Mouse (Mus musculus) adrenal gland, postnatal 14 days (tissue): Measurements from ENCODE around the gene Dok5. TPM values are rescaled to one million over a fixed set of nuclear protein-coding genes. Genes with fewer than 3 reads are reported as not detected.

ENCODE experiments used
- DNase-seq: peaks from one replicate; pipeline ENCODE4 v3.0.0; 2021; ENCODE audit warnings: mixed read lengths
- total RNA-seq: library from RNA; stranded (reverse); gene quantifications from 2 replicates; pipeline ENCODE4 v1.2.3, GENCODE M21; 2021

The Dok5 gene
- total RNA-seq, 1 experiment from 2014 or later: 0.37 TPM

DNA sequence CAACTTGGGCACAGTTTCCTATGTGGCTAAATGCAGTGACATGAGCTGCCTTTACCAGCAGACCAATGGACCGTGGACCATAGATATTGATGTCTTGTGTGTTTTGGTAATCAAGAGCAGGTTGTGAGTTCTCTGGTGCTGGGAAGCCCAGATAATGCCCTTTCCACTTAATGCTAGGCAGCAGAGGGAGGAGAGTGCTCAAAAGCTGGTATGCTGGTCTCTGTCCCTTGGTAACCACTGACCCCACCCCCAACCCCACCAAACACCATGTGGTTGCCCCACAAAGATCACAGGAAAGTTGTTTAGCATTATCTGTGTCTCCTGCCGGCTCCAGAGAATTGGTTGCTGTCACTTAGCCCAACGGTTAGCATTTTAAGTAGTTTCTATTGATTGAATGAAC lies 127.0 kb downstream of the Dok5 start:
- no peak for DNase-seq

DNA sequence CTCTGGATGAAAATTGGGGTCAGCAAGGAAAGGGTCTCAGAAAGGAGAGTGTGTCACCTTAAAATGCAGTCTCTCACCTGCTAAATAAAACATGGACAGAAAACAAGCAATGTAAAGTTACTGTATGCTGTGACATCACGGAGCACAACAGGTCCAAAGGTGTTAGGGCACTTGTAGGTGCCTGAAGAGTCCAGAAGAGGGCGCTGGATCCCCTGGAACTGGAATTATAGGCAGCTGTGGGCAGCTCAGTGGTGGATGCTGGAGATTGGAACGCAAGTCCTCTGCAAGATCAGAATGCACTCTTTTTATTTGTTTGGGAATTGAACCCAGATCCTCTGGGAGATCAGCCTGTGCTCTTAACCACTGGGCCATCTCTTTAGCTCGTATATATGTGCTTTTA lies 129.0 kb downstream of the Dok5 start:
- DNase-seq: peak; percentile 17

DNA sequence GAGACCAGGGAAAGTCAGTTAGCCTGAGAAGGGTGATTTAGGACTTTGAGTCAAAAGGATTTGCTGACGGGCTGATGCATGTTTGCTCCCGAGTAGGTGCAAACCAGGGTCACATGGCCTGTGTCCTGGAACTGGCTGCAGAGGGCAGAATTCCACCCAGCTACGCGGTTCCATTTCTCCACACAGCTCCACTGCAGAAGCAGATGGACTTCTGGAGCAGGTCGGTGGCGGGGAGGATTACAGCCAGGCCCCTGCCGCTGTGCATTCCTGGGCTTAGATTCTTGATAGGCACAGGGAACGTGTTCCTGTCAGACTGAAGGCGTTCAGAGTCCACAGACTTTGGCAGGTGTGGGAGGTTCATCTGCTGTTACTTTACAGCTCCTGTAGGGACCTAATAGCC lies 131.2 kb downstream of the Dok5 start:
- no peak for DNase-seq

DNA sequence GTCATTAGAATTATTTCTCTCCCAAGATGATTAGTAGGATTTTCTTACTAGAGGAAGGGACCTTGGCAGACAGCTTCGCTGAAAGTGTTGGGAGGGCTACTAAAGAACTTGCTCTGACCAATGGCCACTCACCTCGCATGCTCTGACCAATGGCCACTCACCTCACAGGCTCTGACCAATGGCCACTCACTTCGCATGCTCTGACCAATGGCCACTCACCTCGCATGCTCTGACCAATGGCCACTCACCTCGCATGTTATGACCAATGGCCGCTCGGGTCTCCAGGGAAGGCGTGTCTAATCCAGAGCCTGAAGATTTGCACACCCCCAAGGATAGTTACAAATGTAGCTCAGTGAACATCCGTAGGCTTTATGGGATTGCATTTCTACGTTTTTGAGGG lies 131.6 kb downstream of the Dok5 start:
- no peak for DNase-seq

DNA sequence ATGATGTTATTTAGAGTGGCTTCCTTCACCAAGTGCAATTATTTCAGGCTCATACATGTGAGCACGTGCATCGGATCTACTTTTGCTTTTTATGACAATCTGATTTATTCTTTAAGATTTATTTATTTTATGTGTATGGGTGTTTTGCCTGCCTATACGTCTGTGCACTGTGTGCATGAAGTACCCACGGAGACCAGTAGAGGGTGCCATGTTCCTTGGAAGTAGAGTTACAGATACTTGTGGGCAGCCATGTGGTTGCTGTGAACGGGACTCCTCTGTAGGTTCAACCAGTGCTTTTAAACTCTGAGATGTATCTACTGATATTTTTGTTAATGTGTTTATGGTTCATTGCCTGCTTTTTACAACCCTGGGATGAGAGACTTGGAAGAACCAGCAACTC lies 132.4 kb downstream of the Dok5 start:
- DNase-seq: peak; percentile 14

DNA sequence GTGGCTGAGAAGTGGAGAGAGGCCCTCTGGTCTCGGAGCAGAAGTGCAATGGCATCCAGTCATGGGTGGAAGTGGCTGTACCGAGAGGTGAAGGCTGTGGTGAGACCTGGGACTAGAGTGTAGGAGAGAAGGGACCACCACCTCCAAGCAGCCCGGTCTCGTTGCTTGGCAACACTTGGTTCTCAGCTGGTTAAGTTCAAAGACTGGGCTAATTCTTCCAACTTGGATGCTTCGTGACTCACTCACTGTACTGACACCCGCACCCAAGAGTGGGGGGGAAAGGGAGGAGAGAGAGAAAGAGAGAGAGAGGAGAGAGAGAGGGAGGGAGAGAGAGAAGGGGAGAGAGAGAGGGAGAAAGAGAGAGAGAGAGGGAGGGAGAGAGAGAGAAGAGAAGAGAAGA lies 133.2 kb downstream of the Dok5 start:
- DNase-seq: no peak

DNA sequence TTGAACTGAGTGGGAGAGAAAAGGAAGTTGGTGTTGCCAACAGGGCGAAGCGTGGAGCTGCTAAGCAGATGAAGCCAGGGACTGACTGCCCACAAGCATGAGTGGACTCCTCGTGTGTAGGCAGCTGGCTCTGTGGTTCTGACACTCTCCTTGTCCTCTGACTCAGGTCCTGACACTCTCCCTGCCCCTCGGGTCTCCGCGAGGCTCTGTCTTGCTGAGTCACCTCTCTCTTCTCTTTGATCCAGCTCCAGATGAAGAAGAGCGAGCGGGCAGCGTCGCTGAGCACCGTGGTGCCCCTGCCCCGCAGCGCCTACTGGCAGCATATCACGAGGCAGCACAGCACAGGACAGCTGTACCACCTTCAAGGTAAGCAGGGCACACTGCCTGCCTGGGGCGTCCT lies 139.0 kb downstream of the Dok5 start:
- peak; percentile 48 for DNase-seq

DNA sequence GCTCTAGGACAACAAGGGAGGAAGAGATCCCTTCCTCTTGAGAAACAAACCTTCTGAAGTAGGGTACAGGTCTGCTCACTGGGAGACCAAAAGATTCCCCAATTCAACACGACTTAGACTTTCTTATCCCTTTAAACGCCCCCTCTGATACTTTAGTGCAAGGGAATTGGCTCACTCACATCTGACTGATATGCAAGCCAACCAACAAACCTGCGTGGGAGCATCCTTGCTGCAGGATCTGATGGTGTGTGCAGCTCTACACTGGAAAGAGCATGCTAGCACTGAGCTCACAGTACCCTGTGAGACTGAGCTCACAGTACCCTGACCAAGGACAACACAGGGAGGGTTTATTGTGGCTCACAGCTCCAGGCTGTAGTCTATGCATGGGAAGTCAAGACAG lies 139.9 kb downstream of the Dok5 start:
- DNase-seq: no peak

DNA sequence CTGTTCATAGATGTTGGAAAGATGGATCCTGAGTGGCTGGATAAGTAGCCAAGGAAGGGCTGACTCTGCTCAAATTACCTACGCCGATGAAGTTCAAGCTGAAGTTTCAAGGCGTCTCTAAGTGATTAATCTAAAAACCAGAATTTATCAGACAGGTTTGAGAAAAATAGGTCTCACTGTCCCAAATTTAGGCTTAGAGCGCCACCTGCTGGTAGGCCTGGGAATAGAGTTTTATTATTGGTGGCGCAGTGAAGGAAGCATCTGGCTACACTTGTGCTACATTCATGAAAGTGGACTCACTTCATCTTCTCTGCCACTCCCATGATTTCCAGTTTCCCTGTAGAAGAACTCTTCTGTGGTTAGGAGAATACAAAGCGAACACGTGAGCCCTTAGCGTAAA lies 141.8 kb downstream of the Dok5 start:
- peak; percentile 86 for DNase-seq

DNA sequence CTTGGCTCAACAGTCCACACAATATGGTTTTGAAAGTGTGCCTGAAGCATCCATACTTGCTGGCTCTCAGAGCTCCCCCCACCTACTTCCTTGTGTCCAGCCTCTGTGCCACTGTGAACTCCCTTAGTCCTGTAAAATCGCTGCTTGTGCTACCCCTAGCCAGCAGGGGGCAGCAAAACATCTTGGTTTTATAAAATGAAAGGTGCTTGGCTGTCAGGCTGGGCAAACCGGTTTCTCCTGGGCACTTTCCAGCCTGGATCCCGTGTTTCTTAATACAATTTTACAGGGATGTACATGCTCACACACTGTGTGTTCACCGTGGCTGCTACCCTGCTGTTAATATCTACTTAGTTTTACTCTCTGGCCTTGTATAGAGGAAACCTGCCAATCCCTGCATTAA lies 145.9 kb downstream of the Dok5 start:
- peak; percentile 86 for DNase-seq

DNA sequence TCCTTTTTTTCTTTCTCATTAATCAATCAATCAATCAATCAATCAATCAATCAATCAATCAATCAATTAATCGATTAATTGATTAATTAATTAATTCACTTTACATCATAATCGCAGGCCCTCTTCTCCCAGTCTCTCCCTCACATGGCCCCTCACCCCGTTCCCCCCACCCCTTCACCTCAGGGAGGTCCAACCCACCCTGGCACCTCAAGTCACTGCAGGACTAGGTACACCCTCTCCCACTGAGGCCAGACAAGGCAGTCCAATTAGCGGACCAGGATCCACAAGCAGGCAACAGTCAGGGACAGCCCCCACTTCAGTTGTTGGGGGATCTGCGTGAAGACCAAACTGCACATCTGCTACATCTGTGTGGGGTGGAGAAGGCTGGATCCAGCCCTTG lies 146.3 kb downstream of the Dok5 start:
- no peak for DNase-seq

DNA sequence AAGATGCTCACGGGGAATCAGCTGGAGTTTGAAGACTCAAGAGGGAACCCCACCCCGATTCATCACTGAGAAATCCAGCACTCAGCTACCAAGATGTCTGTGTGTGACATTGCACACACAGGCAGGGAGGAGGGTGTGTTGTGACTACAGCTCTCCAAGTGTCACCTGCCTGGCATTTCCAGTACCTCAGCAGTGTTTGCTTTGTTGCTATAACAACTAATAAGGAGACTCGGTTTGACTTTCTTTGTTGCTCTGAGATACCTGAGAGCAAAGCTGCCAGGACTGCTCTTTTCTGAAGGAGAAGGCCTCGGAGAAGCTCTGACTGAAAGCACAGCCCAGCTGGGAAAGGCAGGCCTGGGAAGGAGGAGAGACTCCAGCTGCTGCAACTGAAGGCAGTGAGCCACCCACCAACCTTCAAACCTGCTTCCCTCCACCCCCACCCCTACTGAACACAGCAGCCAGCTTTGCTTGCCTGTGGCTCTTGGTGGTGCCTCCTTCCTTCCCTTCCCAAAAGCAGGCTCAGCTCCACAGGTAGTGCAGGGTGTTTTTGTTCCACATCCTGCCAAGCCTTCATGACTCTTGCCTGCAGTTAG lies 152.7 kb downstream of the Dok5 start:
- no peak for DNase-seq

DNA sequence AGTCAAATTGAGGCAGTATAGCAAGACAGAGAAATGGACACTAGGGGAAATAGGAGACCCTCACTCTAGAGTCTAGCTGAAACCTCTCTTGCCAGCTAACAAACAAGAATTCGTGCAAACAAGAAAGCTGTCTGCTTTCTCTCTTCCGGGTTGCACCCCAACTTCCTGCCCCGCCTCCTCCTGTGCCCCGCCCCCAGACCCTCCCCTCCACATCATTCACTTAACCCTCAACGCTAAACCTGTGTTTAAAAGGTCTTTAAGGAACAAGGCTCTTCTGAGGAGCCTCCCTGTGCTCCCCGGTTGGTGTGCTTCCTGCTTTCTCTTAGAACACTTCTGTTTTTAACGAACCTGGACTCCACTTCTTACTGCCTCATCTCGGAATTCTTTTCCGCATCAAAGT lies 156.4 kb downstream of the Dok5 start:
- no peak for DNase-seq

DNA sequence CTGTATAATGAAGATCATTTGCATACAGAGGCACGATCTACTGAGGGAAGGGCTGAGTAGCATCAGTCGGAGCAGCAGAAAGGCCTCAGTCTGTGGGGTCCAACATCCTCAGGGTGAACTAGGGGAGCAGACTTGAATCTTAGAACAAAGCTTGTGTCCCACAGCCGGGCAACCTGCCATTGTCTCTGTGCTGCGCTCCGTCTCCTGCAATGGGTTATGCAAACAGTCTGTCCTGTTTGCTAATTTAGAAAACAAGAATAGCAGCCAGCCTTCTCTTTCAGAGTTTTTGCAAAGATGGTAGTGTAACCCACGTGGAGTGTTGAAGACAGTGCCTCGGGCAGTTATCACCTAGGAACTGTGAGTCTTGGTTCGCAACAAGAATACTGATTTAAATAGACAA lies 163.5 kb downstream of the Dok5 start:
- no peak for DNase-seq

DNA sequence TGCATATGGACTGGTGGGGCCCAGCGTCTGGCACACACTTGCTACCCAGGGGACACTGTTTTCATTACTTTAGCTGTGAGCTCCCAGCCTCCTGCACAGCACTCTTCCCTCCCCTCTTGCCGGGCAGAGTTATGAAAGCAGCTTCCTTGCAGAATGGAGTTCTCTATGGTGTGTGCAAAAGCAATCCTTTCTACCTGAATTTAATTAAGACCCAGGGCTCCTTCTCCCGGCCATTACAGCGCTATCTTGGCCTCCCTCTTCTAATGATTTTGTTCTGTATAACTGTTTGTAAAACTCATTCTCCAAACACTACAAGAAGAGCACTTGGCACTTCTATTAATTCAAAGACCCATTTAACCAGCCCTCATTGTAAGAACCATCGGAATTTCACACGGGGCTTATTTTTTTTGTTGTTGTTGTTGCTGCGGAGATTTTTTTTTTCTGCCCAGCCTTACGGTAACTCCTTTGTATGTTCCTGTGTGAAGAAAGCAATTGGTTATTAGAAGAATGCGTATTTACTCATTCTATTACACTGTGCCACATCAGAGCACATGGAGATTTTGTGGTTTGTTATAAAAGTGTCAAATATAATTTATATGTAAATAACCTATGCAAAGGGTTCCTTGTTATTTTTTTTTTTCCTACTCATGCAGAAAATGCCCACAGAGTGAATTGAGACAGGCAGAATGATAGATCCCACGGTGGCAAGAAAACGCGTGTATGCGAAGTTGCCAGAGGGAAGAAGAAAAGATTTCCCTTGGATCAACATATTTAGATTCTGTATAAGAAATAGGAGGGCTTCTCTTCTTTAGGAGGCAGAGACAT lies 170.8 kb downstream of the Dok5 start:
- no peak for DNase-seq

DNA sequence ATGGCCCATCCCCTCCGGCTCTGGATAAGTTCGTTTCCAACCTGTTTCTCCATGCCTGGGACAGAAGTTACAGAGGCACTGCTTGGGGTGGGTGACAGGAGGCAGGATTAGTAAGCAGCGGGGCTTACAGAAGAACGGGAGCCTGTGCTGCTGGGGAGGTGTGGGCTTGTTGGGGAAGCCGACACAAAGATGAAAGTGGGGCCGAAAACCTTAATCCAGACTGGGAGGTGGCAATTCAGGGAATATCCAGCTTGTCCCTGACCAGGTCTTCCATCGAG lies 171.4 kb downstream of the Dok5 start:
- DNase-seq: no peak

DNA sequence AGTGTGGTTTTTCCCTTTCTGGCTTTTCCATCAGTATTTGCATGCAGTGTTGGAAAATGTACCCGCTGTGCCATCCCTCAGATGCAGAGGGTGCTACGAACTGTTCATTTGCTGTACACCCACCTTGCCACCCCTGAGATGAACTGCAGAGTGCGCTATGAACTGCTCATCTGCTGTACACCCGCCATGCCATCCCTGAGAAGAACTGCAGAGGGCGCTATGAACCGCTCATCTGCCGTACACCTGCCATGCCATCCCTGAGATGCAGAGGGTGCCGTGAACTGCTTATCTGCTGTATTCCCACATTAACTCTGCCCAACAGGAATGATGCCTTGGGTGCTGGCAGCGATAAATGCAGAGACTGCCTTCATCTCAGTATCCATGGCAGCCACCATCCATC lies 171.8 kb downstream of the Dok5 start:
- no peak for DNase-seq

DNA sequence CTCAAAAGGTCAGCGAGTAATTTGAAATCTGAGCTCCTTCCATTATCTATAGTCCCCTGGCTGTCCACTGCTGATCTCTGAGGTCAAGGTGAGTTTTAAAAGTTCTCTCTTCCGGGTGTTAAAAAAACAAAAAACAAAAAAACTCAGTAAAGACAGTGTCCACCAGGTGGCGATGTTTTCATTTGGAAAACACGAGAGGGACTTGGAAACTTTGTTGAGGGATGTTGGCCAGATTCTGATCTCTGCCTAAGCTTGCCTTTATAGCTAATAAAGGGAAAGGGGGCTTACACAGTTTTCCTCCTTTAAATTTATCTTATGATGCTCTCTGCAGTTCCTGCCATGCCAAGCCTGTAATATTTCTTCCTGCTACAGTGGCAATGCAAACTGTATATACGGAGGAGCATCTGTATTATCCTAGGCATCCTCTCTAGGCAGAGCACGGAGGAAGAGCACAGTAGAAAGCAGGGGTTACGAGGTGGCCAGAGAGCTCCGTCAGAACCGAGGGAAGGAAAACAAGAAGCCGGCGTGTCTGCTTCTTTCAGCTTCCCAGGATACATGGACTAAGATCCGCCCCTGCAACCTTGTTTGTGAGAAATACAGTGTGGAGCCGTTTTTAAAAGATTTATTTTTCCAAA lies 181.1 kb downstream of the Dok5 start:
- peak; percentile 68 for DNase-seq

DNA sequence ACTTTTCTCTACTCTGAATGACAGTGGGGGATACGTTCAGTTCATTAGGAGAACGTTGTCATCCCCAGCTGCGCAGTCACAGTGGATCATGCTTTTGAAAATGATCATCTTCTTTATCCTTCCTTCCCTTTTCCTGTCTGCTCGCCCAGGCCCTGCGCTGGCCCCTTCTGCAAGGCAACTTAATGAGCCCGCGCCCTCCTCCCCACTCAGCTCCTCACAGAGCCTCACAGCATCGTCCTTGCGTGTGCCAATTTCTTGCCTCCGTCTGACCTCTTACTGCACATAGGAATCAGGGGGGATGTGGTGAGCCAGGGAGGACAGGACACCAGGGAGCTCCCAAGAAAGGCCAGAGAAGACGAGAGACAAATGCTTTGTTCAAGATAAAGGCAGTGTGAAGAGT lies 182.3 kb downstream of the Dok5 start:
- no peak for DNase-seq

DNA sequence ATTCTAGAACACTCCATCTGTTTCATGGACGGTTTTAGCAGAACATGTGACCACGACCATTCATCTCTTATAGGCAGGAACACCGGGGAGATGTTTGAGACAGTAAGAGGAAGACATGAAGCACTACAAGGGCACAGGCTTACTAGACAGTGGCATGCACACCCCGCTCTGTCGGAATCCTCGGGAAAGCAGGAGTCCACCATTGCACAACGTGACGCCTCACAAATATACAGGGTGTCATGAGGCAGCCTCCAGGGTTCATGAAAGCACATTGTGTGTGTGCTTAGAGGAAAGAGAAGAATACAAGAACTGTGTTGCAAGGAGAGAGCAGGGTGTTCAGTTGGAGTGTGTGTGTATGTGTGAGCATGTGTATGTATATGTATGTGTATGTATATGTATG lies 184.0 kb downstream of the Dok5 start:
- DNase-seq: no peak

DNA sequence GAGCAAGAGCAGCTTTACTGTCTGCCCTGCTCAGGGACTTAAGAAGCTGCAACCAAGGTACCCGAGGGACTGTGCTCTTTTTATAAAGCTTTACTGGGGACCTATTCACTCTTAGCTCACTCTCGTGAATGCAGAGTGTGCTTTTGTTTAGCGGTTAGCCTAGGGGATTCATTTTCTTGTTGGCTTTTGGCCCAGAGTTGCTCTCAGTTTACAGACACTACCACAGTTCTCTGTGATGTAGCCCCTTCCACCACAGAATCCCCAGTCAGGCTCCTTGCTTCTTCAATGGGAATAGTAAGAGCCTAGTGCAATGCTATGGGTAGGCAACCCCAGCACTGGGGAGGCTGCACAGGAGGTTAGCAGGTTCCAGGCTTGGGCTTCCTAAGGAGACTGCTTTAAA lies 190.7 kb downstream of the Dok5 start:
- DNase-seq: no peak

DNA sequence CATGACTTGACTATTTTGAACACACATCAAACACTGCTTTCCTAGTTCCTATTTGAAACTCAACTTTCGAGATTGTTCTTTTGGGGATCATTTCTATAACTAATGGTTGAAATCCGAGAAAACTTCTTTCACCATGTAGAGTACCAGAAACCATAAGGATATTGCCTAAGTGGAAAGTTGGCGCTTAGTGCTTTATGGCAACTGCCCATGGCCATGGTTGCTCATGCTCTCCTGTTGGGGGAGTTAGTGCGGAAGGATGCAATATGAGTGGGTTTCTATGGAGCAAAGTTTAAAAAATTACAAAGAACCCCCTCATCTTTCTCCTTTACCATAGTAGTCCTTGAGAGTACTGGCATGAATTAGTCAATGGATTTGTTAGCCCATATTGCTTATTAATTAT lies 192.5 kb downstream of the Dok5 start:
- no peak for DNase-seq

DNA sequence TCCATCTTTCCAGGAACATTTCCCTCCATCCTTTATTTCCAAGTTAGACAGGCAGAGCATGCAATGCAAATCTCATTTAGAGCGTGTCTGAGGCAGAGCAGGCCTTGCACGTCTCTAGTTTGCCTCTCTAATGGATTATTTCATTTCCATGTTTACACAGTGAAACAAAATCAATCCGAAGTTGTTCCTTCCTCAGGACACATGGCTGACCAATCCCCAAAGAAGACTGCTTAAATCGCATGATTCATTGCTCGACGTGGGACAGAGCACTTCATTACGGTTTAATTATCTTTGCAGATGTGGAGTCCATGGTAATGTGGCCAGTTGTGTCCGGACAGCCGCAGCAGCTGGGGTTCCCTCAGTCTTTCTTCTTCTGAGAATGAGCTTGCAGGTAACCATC lies 194.6 kb downstream of the Dok5 start:
- DNase-seq: no peak
